Mouse (Mus musculus) liver, postnatal 0 days (tissue): ENCODE data around the gene Rfx4. TPM values are rescaled to one million over a fixed set of nuclear protein-coding genes. Genes with fewer than 3 reads are reported as not detected.

ENCODE experiments used
- ATAC-seq: fragments of 200-750 bp; cut with Nextera tagmentation; 2 replicates; pipeline ENCODE4 v1.8.0; 2017; ENCODE audit warnings: mild to moderate bottlenecking, moderate library complexity
- DNase-seq: peaks from one replicate; pipeline ENCODE4 v3.0.0-alpha.2; 2016
- H3K27ac ChIP-seq: fragments of 300-500 bp; sonication (generic); 2 replicates; pipeline ENCODE4 v1.5.1; 2014; ENCODE audit warnings: antibody characterized with exemption, moderate library complexity, mild to moderate bottlenecking, low read depth
- H3K27me3 ChIP-seq: fragments of 300-500 bp; sonication (generic); 2 replicates; pipeline ENCODE4 v1.6.1; 2014; ENCODE audit warnings: low read length, control low read depth, mixed read lengths; ENCODE audit not compliant: insufficient read depth
- H3K36me3 ChIP-seq: fragments of 300-500 bp; sonication (generic); replicated peaks from 2 replicates; pipeline ENCODE4 v1.6.1; 2014; ENCODE audit warnings: mild to moderate bottlenecking, control low read depth, low read length, moderate library complexity, mixed read lengths; ENCODE audit not compliant: insufficient read depth
- H3K4me1 ChIP-seq: fragments of 300-500 bp; sonication (generic); 2 replicates; pipeline ENCODE4 v1.6.1; 2014; ENCODE audit warnings: antibody characterized with exemption, mild to moderate bottlenecking, control low read depth; ENCODE audit not compliant: insufficient read depth
- H3K4me2 ChIP-seq: fragments of 300-500 bp; sonication (generic); 2 replicates; pipeline ENCODE4 v1.6.1; 2014; ENCODE audit warnings: low read depth, mild to moderate bottlenecking, low read length, moderate library complexity, mixed read lengths
- H3K4me3 ChIP-seq: fragments of 300-500 bp; sonication (generic); 2 replicates; pipeline ENCODE4 v1.5.1; 2014; ENCODE audit warnings: low read depth, low read length
- H3K9ac ChIP-seq: fragments of 300-500 bp; sonication (generic); replicated peaks from 2 replicates; pipeline ENCODE4 v1.6.1; 2014; ENCODE audit warnings: mild to moderate bottlenecking, moderate library complexity
- H3K9me3 ChIP-seq: fragments of 300-500 bp; sonication (generic); 2 replicates; pipeline ENCODE4 v1.6.1; 2016; ENCODE audit warnings: mild to moderate bottlenecking, control low read depth, low read length, mixed read lengths
- CTCF ChIP-seq: sonication (generic); IDR thresholded peaks from 2 replicates; pipeline ENCODE4 v1.5.1; 2016; ENCODE audit warnings: antibody characterized with exemption, low read depth
- EP300 ChIP-seq: IDR thresholded peaks from 2 replicates; pipeline ENCODE4 v1.6.1; 2016; ENCODE audit warnings: antibody characterized with exemption, low read depth, mild to moderate bottlenecking
- WGBS: fragments of 180-500 bp; shearing (Covaris S2); extraction: QIAGEN DNeasy Blood & Tissue Kit; methylation state at CpG from one replicate; pipeline ENCODE4 v1.1.7; 2014; ENCODE audit not compliant: insufficient replicate concordance; 5-methylcytosine and 5-hydroxymethylcytosine counted together
- polyA plus RNA-seq: library from polyadenylated mRNA; unstranded; fragments of >200 nt; fragmentation: Nextera tagmentation; extraction: Ambion mirVana; gene quantifications from 2 replicates; pipeline ENCODE4 v1.2.1, GENCODE M21; 2015

Rfx4 gene
- polyA plus RNA-seq, 1 experiment from 2014 or later, result not detected

GRCm38 (mm10) chr10:84863488-84863887 lies 107.6 kb downstream of the Rfx4 start:
- Histone ChIP-seq H3K36me3 (no peaks in the 10 kb centered on the region), H3K4me3 (no peak overlapping the region), H3K9me3 (no peaks in the 10 kb centered on the region), H3K27ac (no peak overlapping the region), H3K4me1 (no peaks in the 10 kb centered on the region), H3K27me3 (no peaks in the 10 kb centered on the region), H3K4me2 (no peak overlapping the region), H3K9ac (no peak overlapping the region)
- ATAC-seq (no peak), DNase-seq (no peak)
- WGBS, result 81% methylated on average over 6 of the region's 6 CpGs
- TF ChIP-seq EP300 (no peak), CTCF (no peak)

GRCm38 (mm10) chr10:84867577-84867976 lies 111.7 kb downstream of the Rfx4 start:
- Histone ChIP-seq H3K9ac (no peak overlapping the region), H3K36me3 (no peaks in the 10 kb centered on the region), H3K9me3 (no peaks in the 10 kb centered on the region), H3K27ac (no peak overlapping the region), H3K4me3 (no peak overlapping the region), H3K4me1 (no peaks in the 10 kb centered on the region; the same call in 1 of the 2 replicates), H3K4me2 (no peak overlapping the region), H3K27me3 (no peaks in the 10 kb centered on the region)
- ATAC-seq (no peak), DNase-seq (no peak)
- WGBS, result 78% methylated on average over 7 of the region's 7 CpGs
- no peak for TF ChIP-seq EP300
- TF ChIP-seq CTCF, result no peak

- WGBS, result 81% methylated on average over 12 of the region's 12 CpGs
- Histone ChIP-seq H3K4me3 (no peak overlapping the region), H3K27me3 (no peaks in the 10 kb centered on the region), H3K4me2 (no peak overlapping the region), H3K9me3 (no peaks in the 10 kb centered on the region), H3K9ac (no peak overlapping the region), H3K36me3 (no peaks in the 10 kb centered on the region), H3K27ac (no peak overlapping the region), H3K4me1 (no peaks in the 10 kb centered on the region; the same call in 1 of the 2 replicates)
- ATAC-seq (no peak), DNase-seq (no peak)
- TF ChIP-seq CTCF, result no peak
These were observed 115.4 kb downstream of the Rfx4 start for GRCm38 (mm10) chr10:84871285-84871684.

- Histone ChIP-seq H3K9me3 (no peaks in the 10 kb centered on the region), H3K36me3 (no peaks in the 10 kb centered on the region), H3K4me1 (no peaks in the 10 kb centered on the region; the same call in 1 of the 2 replicates), H3K9ac (no peak overlapping the region), H3K4me3 (no peak overlapping the region), H3K27ac (no peak overlapping the region), H3K27me3 (no peaks in the 10 kb centered on the region), H3K4me2 (no peak overlapping the region)
- no peak for ATAC-seq
- TF ChIP-seq EP300, result no peak
- TF ChIP-seq CTCF, result no peak
- DNase-seq, result no peak
- 71% methylated on average over 4 of the region's 4 CpGs for WGBS
These were observed 116.1 kb downstream of the Rfx4 start for GRCm38 (mm10) chr10:84871921-84872320.

GRCm38 (mm10) chr10:84879823-84880571 lies 124.1 kb downstream of the Rfx4 start:
- TF ChIP-seq CTCF (no peak), EP300 (no peak)
- no peak for ATAC-seq
- no peak for DNase-seq

GRCm38 (mm10) chr10:84882528-84882927 lies 126.7 kb downstream of the Rfx4 start:
- TF ChIP-seq CTCF (no peak), EP300 (no peak)
- no peaks in the 10 kb centered on the region for H3K4me1 ChIP-seq
- DNase-seq (no peak), ATAC-seq (no peak)
- H3K4me3 ChIP-seq, result no peak overlapping the region
- no peaks in the 10 kb centered on the region for H3K27me3 ChIP-seq
- H3K4me2 ChIP-seq, result no peak overlapping the region
- H3K9ac ChIP-seq, result no peak overlapping the region
- no peak overlapping the region for H3K27ac ChIP-seq
- 68% methylated on average over 2 of the region's 2 CpGs for WGBS
- H3K9me3 ChIP-seq, result no peaks in the 10 kb centered on the region
- no peaks in the 10 kb centered on the region for H3K36me3 ChIP-seq

More at GRCm38 (mm10) chr10:84879823-84880571, 124.1 kb downstream of the Rfx4 start:
- no peak overlapping the region for H3K9ac ChIP-seq
- no peak overlapping the region for H3K27ac ChIP-seq
- H3K4me3 ChIP-seq, result no peak overlapping the region
- H3K9me3 ChIP-seq, result no peaks in the 10 kb centered on the region
- no peaks in the 10 kb centered on the region for H3K4me1 ChIP-seq
- WGBS, result 70% methylated on average over 9 of the region's 9 CpGs
- no peak overlapping the region for H3K4me2 ChIP-seq
- no peaks in the 10 kb centered on the region for H3K36me3 ChIP-seq
- no peaks in the 10 kb centered on the region for H3K27me3 ChIP-seq
